Mouse (Mus musculus) spleen, adult 2 months (tissue): Measurements from ENCODE around the gene Shf.

Experiments used
- CTCF ChIP-seq: fragments of 200-500 bp; IDR thresholded peaks from 2 replicates; pipeline ENCODE4 v1.5.1; 2011; ENCODE audit warnings: mild to moderate bottlenecking, inconsistent platforms; ENCODE audit not compliant: insufficient read depth, insufficient read length, insufficient replicate concordance; ENCODE audit errors: extremely low read depth
- POLR2A ChIP-seq: fragments of 200-500 bp; IDR thresholded peaks from 2 replicates; pipeline ENCODE4 v1.6.1; 2011; ENCODE audit warnings: low read depth, low read length, inconsistent platforms

- no peak for TF ChIP-seq CTCF
- TF ChIP-seq POLR2A: no peak
Observed at GRCm38 (mm10) chr2:122365244-122365866, 3.6 kb downstream of the Shf start.
